Mouse (Mus musculus) limb, embryonic 14.5 days (tissue): ENCODE data around the gene Nalcn. TPM values are rescaled to one million over a fixed set of nuclear protein-coding genes. Genes with fewer than 3 reads are reported as not detected.

ENCODE experiments used
- ATAC-seq: fragments of 200-750 bp; cut with Nextera tagmentation; 2 replicates; pipeline ENCODE4 v1.8.0; 2017; ENCODE audit warnings: low read depth, moderate number of reproducible peaks, moderate TSS enrichment; ENCODE audit not compliant: low FRiP score
- DNase-seq: peaks from one replicate; pipeline ENCODE4 v3.0.0-alpha.2; 2015; ENCODE audit warnings: low spot score
- H3K27ac ChIP-seq: fragments of 300-500 bp; sonication (generic); replicated peaks from 2 replicates; pipeline ENCODE4 v1.5.1; 2014; ENCODE audit warnings: low read depth, mild to moderate bottlenecking, low read length, moderate library complexity, mixed read lengths
- H3K27me3 ChIP-seq: fragments of 300-500 bp; sonication (generic); 2 replicates; pipeline ENCODE4 v1.6.1; 2014; ENCODE audit warnings: low read length, mixed read lengths; ENCODE audit not compliant: control insufficient read depth, insufficient read depth
- H3K36me3 ChIP-seq: fragments of 300-500 bp; sonication (generic); 2 replicates; pipeline ENCODE4 v1.6.1; 2014; ENCODE audit warnings: mild to moderate bottlenecking, low read length, moderate library complexity, mixed read lengths; ENCODE audit not compliant: control insufficient read depth, insufficient read depth
- H3K4me1 ChIP-seq: fragments of 300-500 bp; sonication (generic); 2 replicates; pipeline ENCODE4 v1.6.1; 2014; ENCODE audit warnings: antibody characterized with exemption, low read length, mixed read lengths; ENCODE audit not compliant: control insufficient read depth, insufficient read depth
- H3K4me2 ChIP-seq: fragments of 300-500 bp; sonication (generic); replicated peaks from 2 replicates; pipeline ENCODE4 v1.6.1; 2014; ENCODE audit warnings: low read depth, mild to moderate bottlenecking, low read length, moderate library complexity; ENCODE audit not compliant: severe bottlenecking
- H3K4me3 ChIP-seq: fragments of 300-500 bp; sonication (generic); replicated peaks from 2 replicates; pipeline ENCODE4 v1.5.1; 2014; ENCODE audit warnings: low read length
- H3K9ac ChIP-seq: fragments of 300-500 bp; sonication (generic); 2 replicates; pipeline ENCODE4 v1.6.1; 2014; ENCODE audit warnings: mild to moderate bottlenecking, low read depth, low read length, moderate library complexity; ENCODE audit not compliant: severe bottlenecking
- H3K9me3 ChIP-seq: fragments of 300-500 bp; sonication (generic); 2 replicates; pipeline ENCODE4 v1.6.1; 2016; ENCODE audit warnings: low read length; ENCODE audit not compliant: control insufficient read depth
- POLR2A ChIP-seq: fragments of 200-500 bp; IDR thresholded peaks from 2 replicates; pipeline ENCODE4 v1.8.0; 2012; ENCODE audit warnings: inconsistent platforms, mild to moderate bottlenecking, moderate library complexity, borderline replicate concordance; ENCODE audit not compliant: insufficient read depth, insufficient read length; ENCODE audit errors: extremely low read depth
- WGBS: fragments of 180-500 bp; shearing (Covaris S2); extraction: QIAGEN DNeasy Blood & Tissue Kit; methylation state at CpG from one replicate; pipeline ENCODE4 v1.1.7; 2014; 5-methylcytosine and 5-hydroxymethylcytosine counted together
- polyA plus RNA-seq, 2 experiments: library from polyadenylated mRNA; depleted of rRNA in 1 of 2; stranded (reverse) in 1 of 2; unstranded in 1 of 2; fragments of >200 nt; fragmentation: Nextera tagmentation in 1 of 2; extraction: Ambion mirVana in 1 of 2; gene quantifications; 2 replicates each; pipeline versions ENCODE4 v1.2.1 to v1.2.3; 2012 to 2014

Nalcn gene
- polyA plus RNA-seq, 2 experiments: 0.87 to 0.95 TPM

GRCm38 (mm10) chr14:123495544-123495943, 131.4 kb downstream of the Nalcn start:
- H3K9ac ChIP-seq: no peak overlapping the region
- no peaks in the 10 kb centered on the region for H3K36me3 ChIP-seq
- H3K9me3 ChIP-seq: no peaks in the 10 kb centered on the region
- no peak for TF ChIP-seq POLR2A
- H3K4me3 ChIP-seq: no peak overlapping the region
- no peaks in the 10 kb centered on the region for H3K4me1 ChIP-seq
- no peak overlapping the region for H3K4me2 ChIP-seq
- no peaks in the 10 kb centered on the region for H3K27me3 ChIP-seq
- no peak for ATAC-seq
- no peak for DNase-seq
- no peak overlapping the region for H3K27ac ChIP-seq

GRCm38 (mm10) chr14:123488575-123489207, 138.3 kb downstream of the Nalcn start:
- H3K9me3 ChIP-seq: no peaks in the 10 kb centered on the region
- H3K36me3 ChIP-seq: no peaks in the 10 kb centered on the region
- ATAC-seq (no peak), DNase-seq (no peak)
- no peak overlapping the region for H3K27ac ChIP-seq
- no peak overlapping the region for H3K9ac ChIP-seq
- TF ChIP-seq POLR2A: no peak
- WGBS: 86% methylated on average over 1 of the region's 1 CpGs
- no peaks in the 10 kb centered on the region for H3K27me3 ChIP-seq
- no peak overlapping the region for H3K4me3 ChIP-seq
- no peaks in the 10 kb centered on the region for H3K4me1 ChIP-seq
- H3K4me2 ChIP-seq: no peak overlapping the region

- no peak overlapping the region for H3K9ac ChIP-seq
- no peaks in the 10 kb centered on the region for H3K4me1 ChIP-seq
- no peak overlapping the region for H3K27ac ChIP-seq
- DNase-seq (no peak), ATAC-seq (no peak)
- no peak overlapping the region for H3K4me2 ChIP-seq
- no peaks in the 10 kb centered on the region for H3K9me3 ChIP-seq
- no peak for TF ChIP-seq POLR2A
- no peaks in the 10 kb centered on the region for H3K27me3 ChIP-seq
- no peak overlapping the region for H3K4me3 ChIP-seq
- no peaks in the 10 kb centered on the region for H3K36me3 ChIP-seq
- 84% methylated on average over 1 of the region's 1 CpGs for WGBS
Observed at GRCm38 (mm10) chr14:123462026-123462425, 164.9 kb downstream of the Nalcn start.

GRCm38 (mm10) chr14:123446031-123446430, 180.9 kb downstream of the Nalcn start:
- Histone ChIP-seq H3K4me2 (no peak overlapping the region), H3K36me3 (no peaks in the 10 kb centered on the region), H3K9ac (no peak overlapping the region), H3K27me3 (no peaks in the 10 kb centered on the region), H3K9me3 (no peaks in the 10 kb centered on the region), H3K4me1 (no peaks in the 10 kb centered on the region), H3K27ac (no peak overlapping the region), H3K4me3 (no peak overlapping the region)
- no peak for DNase-seq
- WGBS: 61% methylated on average over 1 of the region's 1 CpGs
- TF ChIP-seq POLR2A: no peak
- ATAC-seq: no peak

GRCm38 (mm10) chr14:123435542-123435941, 191.4 kb downstream of the Nalcn start:
- Histone ChIP-seq H3K4me3 (no peak overlapping the region), H3K9ac (no peak overlapping the region), H3K36me3 (no peaks in the 10 kb centered on the region), H3K27ac (no peak overlapping the region), H3K9me3 (no peaks in the 10 kb centered on the region), H3K4me1 (no peaks in the 10 kb centered on the region), H3K4me2 (no peak overlapping the region), H3K27me3 (no peaks in the 10 kb centered on the region)
- no peak for ATAC-seq
- 84% methylated on average over 3 of the region's 3 CpGs for WGBS
- no peak for DNase-seq
- TF ChIP-seq POLR2A: no peak
